Mouse (Mus musculus) urinary bladder, postnatal 14 days (tissue): ENCODE results near the gene Gca.

ENCODE experiments used
- DNase-seq: peaks from one replicate; pipeline ENCODE4 v3.0.0; 2021; ENCODE audit warnings: low spot score

Gene Gca

DNA sequence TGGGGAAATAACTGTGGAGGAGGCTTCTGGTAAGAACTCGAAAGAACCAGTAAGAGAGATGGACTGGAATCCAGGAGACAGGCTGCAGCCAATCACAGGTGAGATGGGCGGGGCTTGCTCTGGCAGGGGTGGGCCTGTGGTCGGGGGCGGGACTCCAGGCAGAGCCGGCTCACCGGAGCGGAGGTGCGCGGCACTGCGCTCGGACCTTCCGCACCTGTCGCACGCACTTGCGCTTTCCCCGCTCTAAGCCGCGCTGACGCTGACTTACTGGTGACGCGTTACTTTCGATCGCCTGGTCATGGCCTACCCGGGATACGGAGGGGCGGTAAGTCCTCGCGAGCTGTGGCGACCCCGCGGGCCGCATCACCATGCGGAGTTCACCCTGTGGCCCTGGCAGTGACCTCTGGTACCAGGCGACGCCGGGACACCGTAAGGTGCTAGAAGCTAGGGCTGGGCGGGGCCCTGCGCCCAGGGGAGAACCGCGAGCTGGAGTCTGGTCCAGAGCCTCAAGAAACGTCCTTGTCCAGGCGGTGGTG lies at the start of gene Gca:
Gene Gca, plus strand, starts transcription at position 151 of the 536 bp plus-strand sequence.
- peak; percentile 87 for DNase-seq

DNA sequence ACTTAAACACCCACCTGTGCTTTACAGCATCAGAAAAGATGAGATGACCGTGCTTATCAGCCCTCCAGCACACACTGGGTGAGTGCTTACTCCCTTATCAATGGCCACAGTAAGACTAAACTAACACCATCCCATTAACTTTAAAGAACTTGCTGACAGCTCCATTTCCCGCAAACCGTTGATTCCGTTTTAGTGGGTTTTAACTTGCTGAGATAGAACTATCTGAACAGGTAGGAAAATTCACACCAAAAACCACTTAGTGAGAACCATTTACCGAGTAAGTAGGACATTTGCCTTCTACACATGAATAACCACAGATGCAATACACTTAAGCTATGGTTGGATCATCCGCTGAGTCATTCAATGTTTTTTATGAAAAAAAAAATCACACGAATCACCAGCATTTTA lies 45.1 kb upstream of the Gca start:
- no peak for DNase-seq

DNA sequence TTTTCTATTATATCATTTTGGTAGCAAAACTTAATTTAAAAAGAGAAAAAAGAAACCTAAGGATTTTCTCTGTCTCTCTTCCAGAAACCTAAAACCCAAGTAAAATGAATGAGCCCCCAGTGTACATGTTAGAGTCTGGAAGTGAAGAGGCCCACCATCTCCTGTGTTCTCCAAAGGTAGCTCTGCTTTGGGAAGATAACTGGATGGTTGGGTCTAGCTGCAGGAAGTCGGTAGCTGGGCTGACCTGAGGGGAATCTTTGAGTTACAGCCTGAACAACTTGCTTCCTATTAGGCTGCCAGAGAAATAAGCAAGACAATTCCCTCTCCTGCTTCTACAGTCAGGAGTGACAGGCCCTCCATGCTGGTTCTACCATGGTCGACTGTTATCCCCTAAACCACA lies 44.4 kb upstream of the Gca start:
- no peak for DNase-seq

DNA sequence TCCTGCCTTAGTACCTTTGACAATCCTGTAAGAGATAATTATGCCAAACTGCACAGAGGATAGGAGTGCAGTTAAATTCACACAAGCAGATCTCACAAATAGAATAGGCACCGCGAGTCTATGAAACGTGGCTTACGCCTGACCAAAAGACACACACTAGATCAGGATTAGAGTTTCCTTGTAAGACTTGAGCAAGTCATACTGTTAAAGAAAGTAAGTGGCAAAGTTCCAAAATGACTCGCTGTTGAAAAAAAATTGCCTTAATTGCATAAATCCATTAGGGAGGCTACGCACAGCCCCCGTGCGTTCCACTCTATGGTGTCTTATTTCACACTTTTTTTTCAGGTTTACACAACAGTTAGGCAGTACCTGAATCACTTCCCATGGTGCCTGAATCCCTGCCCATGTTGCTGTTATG lies 41.1 kb upstream of the Gca start:
- no peak for DNase-seq

DNA sequence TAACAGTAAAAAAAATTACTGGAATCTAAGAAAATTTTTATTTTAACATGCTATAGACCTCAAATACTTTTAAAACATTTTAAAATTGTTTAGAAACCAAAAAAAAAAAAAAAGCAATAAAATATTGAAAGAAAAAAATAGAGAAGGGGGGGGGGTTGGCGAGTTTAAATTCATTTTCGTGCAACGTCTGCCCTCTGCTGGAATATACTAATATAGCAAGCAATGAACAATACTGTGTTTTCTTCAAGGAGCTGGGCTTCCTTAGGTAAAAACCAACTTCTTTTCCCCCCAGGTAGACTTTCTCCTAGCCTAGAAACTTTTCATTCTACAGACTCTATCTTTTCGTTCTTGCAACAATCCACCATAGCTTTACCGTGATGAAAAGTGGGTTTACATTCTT lies 36.4 kb upstream of the Gca start:
- DNase-seq = no peak

DNA sequence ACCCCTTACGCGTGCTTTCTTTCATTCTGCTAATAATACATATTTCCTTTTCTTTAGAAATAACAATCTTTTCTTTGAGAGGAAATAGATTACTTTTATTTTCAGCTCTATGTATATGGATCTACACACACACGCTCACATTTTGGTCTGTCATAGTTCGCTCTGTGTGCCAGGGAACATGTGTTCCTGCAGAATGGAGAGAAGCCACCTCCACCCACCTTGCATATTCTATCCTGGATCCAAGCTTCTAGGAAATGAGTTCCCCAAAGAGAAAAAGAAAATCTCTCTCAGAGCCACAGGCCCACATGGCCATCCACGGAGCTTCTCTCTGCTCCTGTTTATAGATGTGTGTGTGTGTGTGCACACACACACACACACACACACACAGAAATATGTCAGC lies 35.7 kb upstream of the Gca start:
- no peak for DNase-seq

DNA sequence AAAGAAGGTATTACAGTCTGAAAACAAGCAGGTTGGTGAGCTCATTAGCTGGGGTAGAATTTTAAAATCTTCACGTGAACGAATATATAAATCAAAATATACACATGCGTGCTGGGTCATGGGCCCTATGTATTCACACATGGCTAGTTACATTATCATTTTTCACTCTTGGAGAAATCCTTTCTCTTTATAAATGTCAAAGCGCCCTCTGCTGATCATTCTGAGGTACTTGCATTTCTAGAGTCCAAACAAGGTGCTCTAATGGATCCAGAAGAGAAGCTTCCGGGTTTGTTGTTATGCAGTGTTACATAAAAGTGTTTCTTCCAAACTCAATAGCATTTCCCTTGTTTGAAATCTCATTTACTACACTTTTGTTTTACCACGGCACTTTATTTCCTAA lies 33.6 kb upstream of the Gca start:
- DNase-seq = peak; percentile 11

DNA sequence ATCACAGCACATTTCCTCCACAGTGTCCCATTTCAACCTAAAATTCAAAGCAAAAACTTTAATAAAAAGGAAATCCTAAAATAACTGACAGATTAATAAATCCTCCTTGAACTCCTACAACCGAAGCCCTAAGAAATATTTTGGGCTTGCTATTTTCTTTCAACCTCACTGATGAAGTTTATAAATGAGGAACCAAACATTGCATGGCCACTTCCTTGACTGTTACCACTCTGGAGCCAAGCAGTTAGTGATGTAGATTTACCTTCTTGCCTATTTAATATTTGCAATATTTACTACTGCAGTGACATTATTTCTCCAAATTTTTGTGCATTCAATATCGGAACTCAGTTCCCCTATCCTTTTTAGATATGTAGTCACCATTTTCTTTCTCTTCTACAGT lies 24.2 kb upstream of the Gca start:
- DNase-seq = no peak

DNA sequence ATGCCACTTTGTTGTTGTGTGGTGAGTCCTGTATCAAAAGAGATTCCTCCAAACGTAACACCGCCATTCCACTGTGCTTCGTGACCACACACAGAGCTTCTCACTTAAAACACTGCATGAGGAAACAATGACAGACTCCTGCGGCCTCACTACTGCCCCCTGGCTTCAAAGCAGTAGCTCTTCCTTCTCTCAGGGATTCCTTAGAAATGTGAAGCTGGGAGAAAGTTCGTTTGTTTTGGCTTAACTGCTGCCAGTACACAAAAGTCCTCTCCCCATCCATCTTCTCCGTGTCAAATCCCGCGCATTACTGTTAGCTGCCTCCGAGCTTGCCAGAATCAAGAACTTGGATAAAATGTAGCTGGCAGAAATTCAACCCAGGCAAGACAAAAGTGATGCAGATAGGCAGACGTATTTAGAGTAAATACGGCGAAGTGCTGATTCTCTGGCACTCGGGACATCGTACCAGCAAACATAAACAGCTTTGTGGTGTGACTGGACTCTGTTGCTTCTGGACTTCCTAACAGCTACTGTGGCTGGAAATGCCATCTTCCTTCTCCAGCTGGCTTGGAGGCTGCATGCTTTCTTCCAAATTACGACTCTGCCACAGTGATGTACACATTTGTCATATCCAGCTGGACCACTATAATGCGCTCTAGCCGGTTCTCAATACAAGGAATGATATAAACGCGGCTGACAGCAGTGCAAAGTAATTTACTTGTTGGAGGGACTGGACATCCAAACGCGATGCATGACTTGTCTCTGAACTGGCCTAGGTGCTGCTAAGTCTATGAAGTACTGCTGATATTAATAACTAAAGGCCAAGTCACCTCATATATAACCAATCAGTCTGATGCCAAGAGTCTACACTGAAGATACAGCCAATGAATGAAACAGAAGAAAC lies 20.4 kb upstream of the Gca start:
- peak; percentile 41 for DNase-seq

DNA sequence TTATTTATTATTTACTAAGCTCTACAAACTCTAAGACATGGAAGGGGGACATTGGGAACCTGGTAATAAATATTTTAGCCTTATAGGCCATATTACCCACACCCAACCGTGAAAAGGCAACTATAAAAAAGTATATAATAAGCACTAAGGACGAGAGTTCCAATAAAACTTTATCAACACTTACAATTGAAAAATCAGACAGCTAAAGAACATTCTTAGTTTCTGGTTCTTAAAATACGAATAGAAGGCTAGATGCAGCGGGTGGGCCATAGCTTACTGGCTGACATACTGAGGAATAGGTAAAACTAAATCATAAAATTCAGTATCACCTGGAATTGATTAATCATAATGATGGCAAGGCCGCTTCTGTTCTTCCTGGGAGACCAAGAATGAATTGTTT lies 19.2 kb upstream of the Gca start:
- no peak for DNase-seq

DNA sequence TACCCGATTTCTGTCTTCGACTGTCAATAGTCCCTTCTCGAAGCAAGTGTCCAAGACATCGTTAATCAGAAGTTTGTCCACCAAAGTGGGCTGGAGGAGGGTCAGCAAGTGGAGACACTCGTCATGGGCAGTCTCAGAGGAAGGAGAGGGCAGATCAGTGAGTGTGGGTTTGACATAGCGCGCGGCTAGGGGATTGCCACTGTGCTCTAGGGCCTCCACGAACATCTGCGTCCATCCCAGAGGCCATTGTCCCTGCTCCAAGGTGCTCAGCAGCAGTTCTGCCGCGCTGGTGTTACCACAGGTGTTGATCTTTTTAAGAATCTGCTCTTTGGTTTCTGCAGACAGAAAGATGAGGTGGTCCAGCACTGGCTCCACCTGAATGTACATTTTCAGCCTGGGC lies 18.6 kb upstream of the Gca start:
- DNase-seq = no peak

DNA sequence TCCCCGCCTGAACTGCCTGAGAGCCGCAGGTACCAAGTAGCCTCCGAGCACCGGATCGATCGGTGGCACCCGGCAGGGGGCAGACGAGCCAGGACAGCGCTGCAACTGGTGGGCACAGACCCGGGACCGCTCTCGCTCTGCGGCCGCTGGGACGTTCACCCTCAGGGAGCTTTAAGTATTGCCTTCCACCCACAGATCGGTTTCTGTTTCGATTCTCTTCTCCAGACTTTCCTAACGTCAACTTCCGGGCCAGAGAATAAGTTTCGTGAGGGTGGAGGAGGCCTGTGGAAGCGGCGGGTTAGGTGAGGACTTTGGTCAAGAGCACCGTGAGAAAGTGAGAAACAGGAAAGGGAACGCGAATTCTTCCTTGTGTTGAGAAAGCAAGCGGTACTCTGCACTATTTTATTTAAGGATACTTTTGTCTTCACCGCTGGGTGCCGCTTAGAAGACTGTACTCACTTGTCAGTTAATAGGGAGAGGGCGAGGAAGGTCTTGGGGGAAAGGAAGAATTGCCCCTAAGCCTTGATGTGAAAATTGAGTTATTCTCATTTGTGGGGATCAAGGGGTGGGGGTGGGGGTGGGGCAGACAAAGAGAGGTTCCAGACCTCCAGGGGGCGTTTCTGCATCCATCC lies 18.0 kb upstream of the Gca start, which contains the start of gene Ifih1:
Gene Ifih1, minus strand, starts transcription at position 242 of the 632 bp plus-strand sequence.
- DNase-seq = peak; percentile 59

DNA sequence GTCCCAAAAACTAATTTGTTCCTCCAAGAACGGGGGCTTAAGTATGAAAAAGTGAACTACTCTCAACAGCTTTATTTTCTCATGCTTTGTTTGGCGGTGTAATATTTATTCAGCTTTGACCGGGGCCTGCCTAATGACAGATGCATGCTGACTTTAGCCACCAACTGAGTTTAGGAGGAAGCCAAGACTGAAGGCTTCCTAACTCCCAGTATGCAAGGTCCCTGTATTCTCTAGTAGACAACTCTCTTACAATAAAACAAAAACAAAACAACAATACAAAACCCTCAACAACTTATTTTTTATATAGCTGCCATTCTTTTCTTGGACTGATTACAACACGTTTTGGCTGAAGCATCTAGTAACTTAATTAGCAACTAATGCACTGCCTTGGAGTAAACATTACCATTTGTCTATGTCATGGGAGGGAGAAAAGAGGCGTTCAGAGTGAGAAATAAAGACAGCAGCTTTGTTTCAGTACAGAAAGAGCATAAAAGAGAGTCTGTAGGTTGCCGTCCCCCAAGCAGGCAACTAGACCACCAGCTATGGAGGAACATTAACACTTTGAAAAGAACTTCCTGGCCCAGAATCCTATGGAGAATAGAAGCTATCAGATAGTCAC lies 17.3 kb upstream of the Gca start:
- DNase-seq = no peak

DNA sequence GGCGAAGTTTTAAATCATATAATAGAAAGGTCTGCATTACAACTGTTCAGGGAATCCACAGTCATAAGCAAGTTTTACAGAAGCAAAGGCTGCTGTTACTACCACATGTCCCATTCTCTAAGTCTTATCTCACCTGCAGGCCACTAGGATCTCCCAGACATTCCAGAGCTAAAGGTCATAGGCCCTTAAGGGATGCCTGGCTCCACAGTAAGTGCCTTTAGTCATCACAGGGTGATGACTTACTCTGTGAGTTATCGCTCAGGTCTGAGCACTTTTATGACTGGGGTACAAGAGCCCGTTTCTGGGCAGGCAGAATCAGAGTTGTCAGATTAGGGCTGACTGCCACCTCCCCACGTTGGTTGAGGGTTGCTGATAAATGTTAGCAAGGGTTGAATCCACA lies 12.2 kb upstream of the Gca start:
- DNase-seq = no peak

DNA sequence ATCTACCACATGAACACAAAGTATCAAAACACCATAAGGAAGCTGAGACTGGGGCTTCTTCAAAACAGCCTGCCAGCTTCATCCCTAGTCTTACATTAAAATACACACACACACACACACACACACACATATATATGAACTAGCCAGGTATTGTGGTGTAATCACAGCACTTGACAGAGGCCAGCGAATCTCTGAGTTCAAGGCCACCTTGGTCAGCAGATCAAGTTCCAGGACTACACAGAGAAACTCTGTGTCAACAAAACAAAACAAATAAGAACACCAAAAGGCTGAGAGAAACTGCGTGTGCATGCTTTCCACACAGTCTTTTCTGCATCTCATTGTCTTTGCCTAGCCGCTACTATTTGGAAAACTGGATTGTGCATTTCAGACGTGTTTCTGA lies 11.6 kb upstream of the Gca start:
- DNase-seq = no peak

DNA sequence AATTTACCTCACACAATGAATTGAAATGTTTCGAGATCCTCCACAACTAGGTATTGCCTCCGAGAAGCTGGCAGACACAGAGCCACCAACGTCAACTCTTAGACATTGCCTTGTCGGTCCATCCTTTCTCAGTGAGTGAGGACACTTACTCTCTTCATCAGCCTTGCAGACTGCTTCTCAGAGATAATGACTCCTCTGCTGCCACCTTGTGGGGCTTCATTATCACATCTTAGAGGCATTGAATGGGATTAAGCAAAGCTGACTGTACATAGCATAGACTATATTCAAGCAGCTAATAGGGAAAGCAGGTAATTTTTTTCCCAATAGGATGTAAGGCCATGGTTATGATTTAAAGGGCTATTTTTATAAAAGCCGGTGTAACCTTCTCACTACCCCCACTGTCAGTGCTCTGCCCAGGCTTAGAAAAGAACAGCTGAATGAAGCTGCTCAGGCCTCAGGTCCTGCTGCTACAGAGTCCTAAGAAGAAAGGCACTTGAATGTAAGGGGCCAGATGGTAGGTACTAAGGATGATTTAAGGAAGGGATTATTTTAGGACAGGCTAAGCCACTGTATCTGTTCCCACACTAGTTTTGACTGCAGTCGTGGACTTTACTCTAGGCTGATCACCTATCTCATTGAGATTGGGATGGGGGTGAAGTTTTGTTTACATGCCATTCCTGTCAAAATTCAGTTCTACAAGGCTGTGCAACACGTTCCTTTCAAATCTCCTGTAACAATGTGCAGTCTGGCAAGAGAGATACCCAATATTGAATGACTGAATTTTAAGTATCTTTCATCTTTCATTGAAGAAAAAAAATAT lies 9.4 kb upstream of the Gca start:
- DNase-seq = peak; percentile 59

DNA sequence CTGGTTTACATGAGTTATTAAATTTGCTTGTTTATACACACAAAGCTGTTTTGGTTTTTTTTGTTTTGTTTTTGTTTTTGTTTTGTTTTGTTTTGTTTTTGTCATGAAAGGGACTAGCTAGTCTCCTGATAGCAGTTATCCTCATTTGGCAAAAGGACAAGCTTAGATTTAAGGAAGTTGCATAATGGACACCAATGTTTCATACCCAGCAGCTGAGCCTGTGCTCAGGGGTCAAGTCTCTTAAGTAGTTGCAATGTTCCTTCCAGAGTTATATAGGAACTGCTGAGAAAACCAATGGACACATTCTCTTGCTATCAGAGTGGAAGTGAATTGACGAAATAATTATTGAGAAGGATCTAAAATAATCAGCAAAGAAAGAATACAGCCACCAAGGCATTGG lies 8.0 kb upstream of the Gca start:
- no peak for DNase-seq

DNA sequence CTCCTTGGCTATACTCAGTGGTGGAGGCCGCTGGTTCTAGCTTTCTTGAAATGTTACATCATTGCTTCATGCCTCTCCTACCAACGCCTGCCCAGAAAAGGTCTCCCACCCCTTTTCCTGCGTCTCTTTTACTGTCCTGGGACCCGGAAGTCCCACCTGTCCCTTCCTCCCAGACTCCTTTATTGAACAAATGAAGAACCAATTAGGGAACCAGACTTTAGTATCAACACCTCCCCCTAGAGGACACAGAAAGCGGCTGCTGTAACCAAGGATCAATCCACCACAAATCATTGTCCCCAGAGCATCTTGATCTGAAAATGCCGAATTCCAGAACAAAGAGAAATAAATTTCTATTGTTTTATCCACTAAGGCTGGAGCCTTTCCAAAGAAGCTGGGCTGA lies 3.5 kb upstream of the Gca start:
- DNase-seq = no peak

DNA sequence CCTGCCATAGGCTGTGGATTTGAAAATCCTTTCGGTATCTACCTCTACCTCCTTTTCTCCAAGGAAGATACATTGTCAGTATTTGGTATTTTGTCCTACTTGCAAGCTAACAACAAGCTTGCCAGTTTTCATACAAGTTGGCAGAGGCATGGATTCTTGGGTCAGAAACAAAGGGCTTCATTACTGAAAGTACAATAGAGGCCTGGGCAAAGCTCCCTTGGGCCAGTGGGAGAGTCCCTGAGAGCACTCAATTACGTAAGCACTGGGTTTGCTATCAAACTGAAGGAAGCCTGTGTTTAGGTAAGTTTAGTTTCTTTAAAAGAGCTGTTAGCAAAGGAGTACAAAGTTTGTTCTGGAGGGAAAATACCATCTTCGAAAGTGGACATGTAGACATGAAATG lies 1.5 kb upstream of the Gca start:
- DNase-seq = no peak

DNA sequence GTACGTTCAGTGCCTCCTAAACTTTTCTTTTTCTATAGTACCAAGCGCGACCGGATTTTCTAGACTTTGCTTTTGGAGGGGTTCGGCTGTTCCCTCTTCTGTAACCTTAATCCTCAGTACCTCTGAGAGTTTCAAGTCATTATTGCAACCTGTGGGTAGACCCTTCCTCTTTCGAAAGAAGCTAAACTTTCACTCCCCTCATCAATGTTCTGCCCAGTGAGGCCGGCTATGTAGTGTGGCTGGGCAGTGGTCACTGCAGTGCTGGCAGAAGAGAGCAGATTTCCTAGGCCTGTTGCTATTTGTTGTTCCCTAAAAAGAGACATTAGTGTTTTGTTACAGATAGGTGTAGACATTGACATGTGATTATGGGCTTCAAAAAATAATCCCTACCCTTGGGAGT lies 754 bp downstream of the Gca start:
- no peak for DNase-seq

DNA sequence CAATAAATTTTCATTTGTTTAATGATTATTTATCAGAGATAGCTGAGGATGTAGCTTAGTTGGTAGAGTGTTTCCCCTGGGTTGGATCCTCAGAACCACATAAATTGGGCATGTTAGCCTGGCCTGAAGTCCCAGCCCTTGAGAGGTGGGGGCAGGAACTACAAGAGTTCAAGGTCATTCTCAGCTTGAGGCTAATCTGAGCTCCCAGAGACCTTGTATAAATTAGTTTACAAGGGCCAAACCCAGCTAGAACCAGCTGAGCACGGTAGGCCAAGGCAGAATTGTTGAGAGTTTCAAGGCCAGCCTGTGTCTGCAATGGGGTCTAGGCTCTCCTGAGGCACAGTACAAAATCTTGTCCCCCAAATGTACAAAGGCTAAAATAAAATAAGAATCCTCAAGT lies 1.5 kb downstream of the Gca start:
- no peak for DNase-seq

DNA sequence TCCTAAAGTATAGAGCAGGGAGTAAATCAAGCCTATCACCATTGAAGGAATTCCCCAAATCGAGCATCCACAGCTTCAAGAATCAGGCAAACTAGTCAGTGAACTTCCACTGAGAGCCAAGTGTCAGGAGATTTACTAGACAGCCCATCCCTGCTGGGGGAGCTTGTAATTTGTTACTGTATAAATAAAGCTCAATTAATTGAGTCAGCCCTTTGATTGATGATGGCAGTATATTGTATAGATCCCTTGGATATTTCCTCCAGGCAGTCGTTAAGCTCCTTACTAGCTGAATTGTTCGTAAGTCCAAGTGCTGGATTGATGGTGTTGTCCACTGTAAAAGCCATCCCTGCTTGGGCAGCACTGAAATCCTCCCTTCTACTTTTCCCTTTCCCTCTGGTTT lies 5.8 kb downstream of the Gca start:
- DNase-seq = no peak
